Mouse (Mus musculus) lung, embryonic 15.5 days (tissue): ENCODE measurements around the gene Plcg2. TPM values are rescaled to one million over a fixed set of nuclear protein-coding genes. Genes with fewer than 3 reads are reported as not detected.

Source experiments
- ATAC-seq: fragments of 200-750 bp; cut with Nextera tagmentation; 2 replicates; pipeline ENCODE4 v1.8.0; 2017; ENCODE audit warnings: moderate number of reproducible peaks, borderline replicate concordance; ENCODE audit not compliant: low FRiP score, low TSS enrichment; ENCODE audit errors: extremely low read depth
- H3K27ac ChIP-seq: fragments of 300-500 bp; sonication (generic); 2 replicates; pipeline ENCODE4 v1.5.1; 2015; ENCODE audit warnings: moderate library complexity, mild to moderate bottlenecking, inconsistent platforms
- H3K27me3 ChIP-seq: fragments of 300-500 bp; sonication (generic); 2 replicates; pipeline ENCODE4 v1.6.1; 2015; ENCODE audit warnings: inconsistent platforms
- H3K36me3 ChIP-seq: fragments of 300-500 bp; sonication (generic); 2 replicates; pipeline ENCODE4 v1.6.1; 2015; ENCODE audit warnings: inconsistent platforms
- H3K4me1 ChIP-seq: fragments of 300-500 bp; sonication (generic); 2 replicates; pipeline ENCODE4 v1.6.1; 2015; ENCODE audit warnings: inconsistent platforms
- H3K4me2 ChIP-seq: fragments of 300-500 bp; sonication (generic); 2 replicates; pipeline ENCODE4 v1.6.1; 2015; ENCODE audit warnings: inconsistent platforms, mild to moderate bottlenecking, moderate library complexity
- H3K4me3 ChIP-seq: fragments of 300-500 bp; sonication (generic); 2 replicates; pipeline ENCODE4 v1.5.1; 2015; ENCODE audit warnings: mild to moderate bottlenecking, inconsistent platforms
- H3K9ac ChIP-seq: fragments of 300-500 bp; sonication (generic); 2 replicates; pipeline ENCODE4 v1.6.1; 2015; ENCODE audit warnings: inconsistent platforms
- H3K9me3 ChIP-seq: fragments of 300-500 bp; sonication (generic); 2 replicates; pipeline ENCODE4 v1.6.1; 2016; ENCODE audit warnings: inconsistent platforms
- WGBS: fragments of 180-500 bp; shearing (Covaris S2); methylation state at CpG from one replicate; pipeline ENCODE4 v1.1.7; 2015; 5-methylcytosine and 5-hydroxymethylcytosine counted together
- polyA plus RNA-seq: library from polyadenylated mRNA; unstranded; fragments of >200 nt; fragmentation: Nextera tagmentation; extraction: Ambion mirVana; gene quantifications from 2 replicates; pipeline ENCODE4 v1.2.1, GENCODE M21; 2015

Gene Plcg2
- polyA plus RNA-seq, 1 experiment from 2014 or later, result 5.0 TPM

DNA sequence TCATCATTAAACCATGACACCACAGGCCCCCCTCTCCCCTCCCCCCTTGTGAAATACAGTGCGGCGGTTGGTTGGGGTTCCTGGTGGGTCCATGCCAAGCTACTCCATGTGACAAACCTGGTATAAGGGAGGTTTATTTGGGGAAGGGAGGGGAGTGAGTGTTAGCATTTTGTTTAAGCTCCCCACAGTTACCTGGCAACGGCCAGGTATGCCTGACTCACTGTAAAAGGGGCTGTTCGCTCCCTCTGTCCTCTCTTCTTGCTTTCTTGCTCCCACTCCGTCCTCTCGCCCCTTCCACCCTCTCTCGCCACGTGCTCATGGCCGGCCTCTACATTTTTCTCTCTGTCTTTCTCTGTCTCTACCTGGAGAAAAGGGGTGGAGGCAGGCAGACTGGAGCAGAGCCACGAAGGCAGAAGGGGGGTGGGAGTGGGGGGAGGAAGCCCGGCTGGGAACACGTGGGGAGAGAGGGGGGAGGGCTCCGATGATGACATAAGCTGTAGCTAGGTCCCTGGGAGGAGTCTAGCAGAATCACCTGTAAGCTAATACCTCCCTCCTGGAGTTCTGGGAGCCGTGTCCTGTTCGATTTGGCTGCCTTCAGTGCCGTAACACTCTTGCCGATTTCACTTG lies 63.8 kb downstream of the Plcg2 start:
- Histone ChIP-seq H3K4me3 (peak overlapping the region; percentile 21; the same call in 1 of the 2 replicates), H3K4me2 (peak overlapping the region; percentile 50), H3K9ac (0 out of 2 replicates have a peak overlapping the region, but pooled peaks have one; percentile 16), H3K27me3 (no peaks in the 10 kb centered on the region; the same call in 1 of the 2 replicates), H3K27ac (peak overlapping the region; percentile 50; the same call in 1 of the 2 replicates), H3K9me3 (no peaks in the 10 kb centered on the region), H3K4me1 (peaks cover 7% of the 10 kb centered on the region; the same call in 1 of the 2 replicates), H3K36me3 (no peaks in the 10 kb centered on the region)
- ATAC-seq, result peak; percentile 62; the same call in 1 of the 2 replicates
- 13% methylated on average over 17 of the region's 17 CpGs for WGBS

DNA sequence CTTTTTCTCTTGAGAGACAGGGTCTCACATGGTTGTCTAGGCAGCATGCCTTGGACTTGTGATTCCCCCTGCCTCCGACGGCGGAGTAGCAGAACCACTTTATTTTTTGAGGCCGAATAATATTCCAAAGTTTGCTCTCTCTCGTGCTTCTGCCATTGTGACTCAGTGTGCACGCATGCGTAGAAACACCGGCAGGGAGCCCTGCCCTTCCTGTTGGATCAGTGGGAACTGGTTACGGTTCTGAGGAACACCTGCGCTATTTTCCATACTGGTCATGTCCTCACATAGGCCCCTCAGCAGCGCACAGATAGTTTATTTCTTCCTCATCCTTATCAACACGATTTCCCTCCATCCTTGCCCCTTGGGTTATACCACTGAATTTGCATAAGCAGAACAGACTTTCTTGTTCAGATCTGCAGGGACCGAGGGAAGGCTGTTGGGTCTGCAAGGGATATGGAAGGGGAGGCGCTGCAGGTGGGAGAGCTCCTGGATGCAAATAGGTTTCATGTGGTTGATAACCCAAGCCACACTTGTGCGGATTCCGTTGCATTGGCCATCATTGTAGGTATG lies 64.4 kb downstream of the Plcg2 start:
- H3K4me2 ChIP-seq, result peak overlapping the region; percentile 50
- H3K27me3 ChIP-seq, result no peaks in the 10 kb centered on the region; the same call in 1 of the 2 replicates
- H3K27ac ChIP-seq, result no peak overlapping the region
- peaks cover 7% of the 10 kb centered on the region; the same call in 1 of the 2 replicates for H3K4me1 ChIP-seq
- H3K9me3 ChIP-seq, result no peaks in the 10 kb centered on the region
- no peaks in the 10 kb centered on the region for H3K36me3 ChIP-seq
- peak overlapping the region; percentile 21; the same call in 1 of the 2 replicates for H3K4me3 ChIP-seq
- H3K9ac ChIP-seq, result no peak overlapping the region
- ATAC-seq, result no peak
- WGBS, result 25% methylated on average over 16 of the region's 16 CpGs

DNA sequence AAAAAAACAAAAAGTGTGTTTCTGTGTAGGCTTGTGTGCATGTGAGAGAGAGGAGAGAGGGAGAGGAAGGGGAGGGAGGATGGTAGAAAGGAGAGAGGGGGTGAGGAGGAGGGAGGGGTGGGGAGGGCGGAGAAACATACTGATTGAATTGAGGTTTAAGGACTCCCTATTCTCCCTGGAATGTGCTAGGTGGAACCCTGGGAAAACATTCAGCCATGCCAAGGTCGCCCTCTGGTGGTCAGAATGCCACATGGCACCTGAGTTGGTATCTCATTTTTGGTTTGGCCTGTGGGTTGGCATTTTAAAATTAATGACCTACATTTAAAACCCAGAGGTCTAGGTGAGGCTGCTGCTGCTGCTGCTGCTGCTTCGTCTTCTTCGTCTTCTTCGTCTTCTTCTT lies 71.3 kb downstream of the Plcg2 start:
- H3K27ac ChIP-seq, result no peak overlapping the region
- no peak overlapping the region for H3K4me3 ChIP-seq
- H3K36me3 ChIP-seq, result no peaks in the 10 kb centered on the region
- no peak overlapping the region for H3K9ac ChIP-seq
- H3K4me2 ChIP-seq, result no peak overlapping the region
- H3K4me1 ChIP-seq, result no peaks in the 10 kb centered on the region
- no peaks in the 10 kb centered on the region for H3K27me3 ChIP-seq
- no peak; the same call in 1 of the 2 replicates for ATAC-seq
- H3K9me3 ChIP-seq, result no peaks in the 10 kb centered on the region
- 30% methylated on average over 5 of the region's 5 CpGs for WGBS

DNA sequence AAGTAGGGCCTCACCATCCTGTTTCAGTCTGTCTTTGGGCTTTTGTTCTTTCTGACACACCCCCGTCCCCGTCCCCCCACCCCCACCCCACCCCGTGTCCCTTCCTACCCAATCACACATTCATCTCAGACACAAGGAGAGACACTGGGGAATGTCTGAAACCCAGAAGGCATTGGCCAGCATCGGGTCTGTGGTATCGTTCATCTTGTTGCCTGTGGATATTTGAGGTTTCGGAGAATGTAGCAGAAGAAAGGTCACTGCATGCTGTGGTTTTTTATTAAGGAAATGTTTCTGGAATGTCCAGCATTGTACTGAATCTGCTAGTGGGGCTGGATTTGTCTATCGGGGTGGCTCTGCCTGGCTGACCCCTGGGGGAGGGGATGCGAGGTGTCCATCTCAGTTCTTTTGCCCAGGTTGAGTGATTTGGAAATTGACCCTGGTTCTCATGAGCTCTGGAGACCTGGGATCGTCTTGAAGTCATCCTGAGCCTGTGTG lies 78.2 kb downstream of the Plcg2 start:
- WGBS, result 61% methylated on average over 9 of the region's 9 CpGs
- Histone ChIP-seq H3K4me2 (no peak overlapping the region), H3K9ac (no peak overlapping the region), H3K27ac (no peak overlapping the region), H3K36me3 (no peaks in the 10 kb centered on the region), H3K27me3 (no peaks in the 10 kb centered on the region), H3K4me3 (no peak overlapping the region), H3K4me1 (no peaks in the 10 kb centered on the region), H3K9me3 (no peaks in the 10 kb centered on the region)
- no peak for ATAC-seq

DNA sequence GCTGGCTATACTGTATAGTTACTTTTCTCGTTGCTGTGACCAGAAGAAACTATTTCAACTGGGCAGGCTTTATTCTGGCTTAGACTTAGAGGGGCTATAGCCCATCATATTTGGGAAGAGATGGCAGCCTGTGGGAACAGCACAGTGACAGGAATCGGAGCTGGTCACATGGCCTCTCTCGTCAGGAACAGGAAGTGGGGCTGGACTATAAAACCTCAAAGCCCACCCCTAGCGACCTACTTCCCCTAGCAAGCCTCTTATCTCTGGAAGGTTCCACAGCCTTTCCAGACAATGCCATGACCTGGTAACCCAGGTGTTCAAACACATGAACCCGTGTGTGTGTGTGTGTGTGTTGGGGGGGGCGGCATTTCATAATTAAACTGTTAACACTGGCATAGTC lies 79.0 kb downstream of the Plcg2 start:
- Histone ChIP-seq H3K4me1 (no peaks in the 10 kb centered on the region), H3K4me3 (no peak overlapping the region), H3K27ac (no peak overlapping the region), H3K4me2 (no peak overlapping the region), H3K9me3 (no peaks in the 10 kb centered on the region), H3K27me3 (no peaks in the 10 kb centered on the region), H3K36me3 (no peaks in the 10 kb centered on the region), H3K9ac (no peak overlapping the region)
- ATAC-seq, result no peak
- 61% methylated on average over 6 of the region's 6 CpGs for WGBS

DNA sequence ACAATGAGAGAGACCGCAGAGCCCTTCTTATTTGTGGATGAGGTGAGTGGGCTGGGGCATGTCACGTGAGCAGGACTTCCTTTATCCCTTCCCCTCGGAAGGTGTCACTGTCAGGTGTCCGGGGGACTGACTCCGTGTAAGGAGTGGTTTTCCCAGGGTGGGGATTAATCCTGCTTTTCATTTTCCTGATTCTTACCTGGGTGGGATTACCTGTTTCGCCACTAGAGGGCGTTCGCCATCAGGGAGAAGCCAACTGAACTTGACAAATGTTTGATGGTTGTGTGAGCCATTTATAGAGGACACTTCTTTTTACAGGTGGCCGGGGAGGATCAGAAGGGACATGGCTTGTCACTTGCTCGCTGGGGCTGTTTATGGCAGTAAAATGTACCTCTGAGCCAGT lies 79.8 kb downstream of the Plcg2 start:
- 51% methylated on average over 10 of the region's 10 CpGs for WGBS
- no peak overlapping the region for H3K9ac ChIP-seq
- H3K4me2 ChIP-seq, result no peak overlapping the region
- no peaks in the 10 kb centered on the region for H3K36me3 ChIP-seq
- H3K9me3 ChIP-seq, result no peaks in the 10 kb centered on the region
- no peaks in the 10 kb centered on the region for H3K27me3 ChIP-seq
- ATAC-seq, result no peak
- H3K4me1 ChIP-seq, result no peaks in the 10 kb centered on the region
- H3K27ac ChIP-seq, result no peak overlapping the region
- no peak overlapping the region for H3K4me3 ChIP-seq

DNA sequence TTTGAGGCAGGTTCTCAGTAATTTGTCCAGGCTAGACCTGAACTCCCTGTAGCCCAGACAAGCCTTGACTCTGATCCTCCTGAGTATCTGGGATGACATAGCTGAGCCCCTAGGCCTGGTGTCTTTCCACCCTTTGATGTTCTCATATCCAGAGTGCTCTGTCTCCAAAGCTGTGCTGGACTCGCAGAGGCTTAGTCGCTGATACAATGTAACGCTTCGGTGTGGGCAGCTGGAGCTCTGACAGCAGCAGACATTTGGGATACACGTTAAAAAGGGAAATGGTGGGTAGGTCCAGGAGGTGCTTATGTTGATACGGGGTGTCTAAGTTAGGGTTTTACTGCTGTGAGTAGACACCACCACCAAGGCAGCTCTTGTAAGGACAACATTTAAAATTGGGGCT lies 80.8 kb downstream of the Plcg2 start:
- no peak overlapping the region for H3K4me2 ChIP-seq
- no peak overlapping the region for H3K27ac ChIP-seq
- 85% methylated on average over 6 of the region's 6 CpGs for WGBS
- H3K27me3 ChIP-seq, result no peaks in the 10 kb centered on the region
- H3K9ac ChIP-seq, result no peak overlapping the region
- no peaks in the 10 kb centered on the region for H3K4me1 ChIP-seq
- no peaks in the 10 kb centered on the region for H3K9me3 ChIP-seq
- H3K36me3 ChIP-seq, result no peaks in the 10 kb centered on the region
- H3K4me3 ChIP-seq, result no peak overlapping the region
- no peak for ATAC-seq

DNA sequence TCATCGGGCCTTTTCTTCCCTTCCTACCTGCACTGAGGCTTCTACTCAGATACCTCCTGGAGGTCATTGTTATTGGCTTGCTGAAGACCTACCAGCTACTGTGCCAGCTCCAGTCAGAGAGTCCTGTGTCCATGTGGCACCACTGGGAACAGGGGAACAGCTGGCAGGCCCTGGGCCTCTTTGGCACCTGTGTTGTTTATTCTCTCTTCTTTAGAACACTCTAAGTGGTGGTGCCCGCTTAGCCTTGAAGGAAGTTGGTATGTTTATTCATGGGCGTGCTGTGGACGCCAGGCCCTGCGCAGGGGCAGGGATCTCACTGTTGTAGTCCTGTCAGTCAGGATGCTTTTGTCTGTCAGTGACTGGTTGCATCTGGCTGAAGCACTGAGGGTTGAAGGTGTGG lies 95.8 kb downstream of the Plcg2 start:
- WGBS, result 64% methylated on average over 5 of the region's 5 CpGs
- Histone ChIP-seq H3K4me2 (no peak overlapping the region), H3K27ac (no peak overlapping the region), H3K36me3 (no peaks in the 10 kb centered on the region), H3K9me3 (no peaks in the 10 kb centered on the region; the same call in 1 of the 2 replicates), H3K9ac (no peak overlapping the region), H3K27me3 (no peaks in the 10 kb centered on the region), H3K4me1 (0 out of 2 replicates have a peak, but pooled peaks cover 3% of the 10 kb centered on the region), H3K4me3 (no peak overlapping the region)
- ATAC-seq, result no peak

DNA sequence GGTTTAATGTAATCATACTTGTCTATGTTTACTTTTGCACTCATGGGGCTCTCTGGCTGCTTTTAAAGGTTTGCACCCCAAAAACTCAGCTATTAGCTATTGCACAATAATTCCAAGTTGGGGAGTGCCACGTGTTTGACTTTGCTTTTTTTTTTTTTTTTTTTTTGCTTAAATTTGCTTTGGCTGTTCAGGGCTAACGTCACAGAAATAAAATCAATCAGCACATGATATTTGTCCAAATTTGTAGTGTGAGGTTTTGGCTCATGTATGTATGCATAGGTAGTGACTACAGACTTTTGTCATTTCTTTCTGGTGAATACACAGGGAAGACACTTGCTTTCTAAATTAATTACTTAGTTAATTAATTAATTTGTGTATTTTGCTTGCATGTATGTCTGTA lies 96.9 kb downstream of the Plcg2 start:
- Histone ChIP-seq H3K27me3 (no peaks in the 10 kb centered on the region), H3K4me3 (no peak overlapping the region), H3K9me3 (no peaks in the 10 kb centered on the region; the same call in 1 of the 2 replicates), H3K4me2 (no peak overlapping the region), H3K4me1 (0 out of 2 replicates have a peak, but pooled peaks cover 3% of the 10 kb centered on the region), H3K36me3 (no peaks in the 10 kb centered on the region), H3K9ac (no peak overlapping the region), H3K27ac (no peak overlapping the region)
- ATAC-seq, result no peak
- 45% methylated on average over 2 of the region's 2 CpGs for WGBS

DNA sequence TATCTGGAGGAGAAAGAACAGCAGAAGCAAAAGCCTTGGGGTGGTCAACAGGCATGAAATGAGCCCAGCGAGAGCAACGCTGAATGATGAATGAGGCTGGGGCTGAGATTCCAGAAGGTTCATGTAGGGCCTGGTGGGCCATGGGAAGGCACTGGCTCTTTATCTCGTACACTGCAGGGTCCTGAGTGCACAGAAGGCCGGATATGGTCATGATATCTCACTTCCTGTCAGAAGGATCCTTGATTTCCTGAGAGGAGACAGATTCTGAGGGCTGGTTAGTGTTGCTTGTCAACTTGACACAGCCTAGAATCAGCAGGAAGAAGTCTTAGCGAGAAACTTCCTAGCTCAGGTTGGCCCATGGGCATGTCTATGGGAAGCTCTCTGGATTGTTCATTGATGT lies 98.7 kb downstream of the Plcg2 start:
- ATAC-seq, result no peak
- Histone ChIP-seq H3K4me2 (no peak overlapping the region), H3K9me3 (no peaks in the 10 kb centered on the region; the same call in 1 of the 2 replicates), H3K9ac (no peak overlapping the region), H3K4me3 (no peak overlapping the region), H3K36me3 (no peaks in the 10 kb centered on the region), H3K27me3 (no peaks in the 10 kb centered on the region), H3K4me1 (0 out of 2 replicates have a peak, but pooled peaks cover 3% of the 10 kb centered on the region), H3K27ac (no peak overlapping the region)
- WGBS, result 63% methylated on average over 5 of the region's 5 CpGs

DNA sequence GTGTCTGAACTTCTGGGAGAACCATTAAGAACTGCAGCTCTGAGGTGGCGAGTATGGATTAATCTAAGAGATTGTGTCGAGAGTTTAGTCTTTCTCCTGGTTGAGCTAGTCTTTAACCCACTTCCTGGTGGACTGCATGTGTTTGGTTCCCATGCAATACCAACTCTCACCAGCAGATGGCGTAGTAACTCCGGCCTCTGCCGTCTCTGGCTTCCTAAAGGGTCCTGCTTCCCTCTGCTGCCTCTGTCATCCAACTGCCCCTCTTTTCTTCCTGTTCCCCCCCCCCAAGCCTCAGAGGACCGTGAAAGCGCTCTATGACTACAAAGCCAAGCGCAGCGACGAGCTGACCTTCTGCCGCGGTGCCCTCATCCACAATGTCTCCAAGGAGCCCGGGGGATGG lies 102.7 kb downstream of the Plcg2 start:
- WGBS, result 71% methylated on average over 13 of the region's 13 CpGs
- Histone ChIP-seq H3K4me1 (no peaks in the 10 kb centered on the region), H3K27me3 (no peaks in the 10 kb centered on the region), H3K9me3 (no peaks in the 10 kb centered on the region; the same call in 1 of the 2 replicates), H3K9ac (no peak overlapping the region), H3K4me3 (no peak overlapping the region), H3K36me3 (no peaks in the 10 kb centered on the region), H3K4me2 (no peak overlapping the region), H3K27ac (no peak overlapping the region)
- no peak for ATAC-seq

DNA sequence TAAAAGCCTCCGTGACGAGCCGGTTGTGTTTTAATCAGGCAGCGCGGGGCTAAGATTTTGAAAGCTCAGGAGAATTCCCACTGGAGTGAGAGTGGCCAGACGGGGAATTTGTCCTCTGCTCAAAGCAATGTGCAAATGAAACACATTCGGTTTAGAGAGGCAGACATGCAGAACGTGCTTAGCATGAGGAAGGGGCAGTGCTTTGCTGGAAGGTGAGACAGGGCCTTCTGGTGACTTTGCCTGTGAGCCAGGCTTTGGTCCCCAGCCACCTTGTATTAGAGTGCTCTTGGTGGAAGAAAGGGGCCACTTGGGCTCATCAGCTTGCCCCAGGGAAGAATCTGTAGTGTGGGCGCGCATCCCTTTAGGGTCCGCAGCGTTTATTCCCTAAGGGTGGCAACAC lies 106.0 kb downstream of the Plcg2 start:
- Histone ChIP-seq H3K36me3 (no peaks in the 10 kb centered on the region), H3K9ac (no peak overlapping the region), H3K9me3 (no peaks in the 10 kb centered on the region), H3K27ac (no peak overlapping the region), H3K4me2 (no peak overlapping the region), H3K4me1 (no peaks in the 10 kb centered on the region), H3K4me3 (no peak overlapping the region), H3K27me3 (no peaks in the 10 kb centered on the region)
- WGBS, result 89% methylated on average over 12 of the region's 12 CpGs
- no peak for ATAC-seq
